Mouse (Mus musculus): ENCODE data around the gene Synrg.

The Synrg gene

GRCm38 (mm10) chr11:83963991-83964921 lies at the start of gene Synrg:
Synrg (plus strand) TSS chr11:83964428.
- peak; percentile 92 for DNase-seq

- no peak for DNase-seq
These were observed 49.7 kb upstream of the Synrg start for GRCm38 (mm10) chr11:83914501-83914900.

- no peak for DNase-seq
These were observed 41.6 kb upstream of the Synrg start for GRCm38 (mm10) chr11:83922600-83922999.

GRCm38 (mm10) chr11:83927097-83927496 lies 37.1 kb upstream of the Synrg start:
- peak; percentile 31 for DNase-seq

- DNase-seq = no peak
These were observed 31.6 kb upstream of the Synrg start for GRCm38 (mm10) chr11:83932506-83933106.

GRCm38 (mm10) chr11:83933376-83933775 lies 30.9 kb upstream of the Synrg start:
- no peak for DNase-seq

- peak; percentile 90 for DNase-seq
These were observed 28.1 kb upstream of the Synrg start for GRCm38 (mm10) chr11:83935986-83936665.

- DNase-seq = no peak
These were observed 25.7 kb upstream of the Synrg start for GRCm38 (mm10) chr11:83938556-83938955.

- peak; percentile 91 for DNase-seq
These were observed 22.0 kb upstream of the Synrg start, which contains the start of gene Ddx52 for GRCm38 (mm10) chr11:83941950-83942840. Ddx52 (plus strand) TSS chr11:83942062.

- no peak for DNase-seq
These were observed 7.4 kb upstream of the Synrg start for GRCm38 (mm10) chr11:83956822-83957221.

- no peak for DNase-seq
These were observed 2.2 kb upstream of the Synrg start for GRCm38 (mm10) chr11:83961983-83962382.

- DNase-seq = peak; percentile 2
These were observed 3.4 kb downstream of the Synrg start for GRCm38 (mm10) chr11:83967436-83968204.

- DNase-seq = no peak
These were observed 4.0 kb downstream of the Synrg start for GRCm38 (mm10) chr11:83968205-83968575.

GRCm38 (mm10) chr11:83969040-83969439 lies 4.8 kb downstream of the Synrg start:
- DNase-seq = no peak

- no peak for DNase-seq
These were observed 10.5 kb downstream of the Synrg start for GRCm38 (mm10) chr11:83974561-83975346.

GRCm38 (mm10) chr11:83975488-83975887 lies 11.3 kb downstream of the Synrg start:
- DNase-seq = no peak

- DNase-seq = no peak
These were observed 12.2 kb downstream of the Synrg start for GRCm38 (mm10) chr11:83976236-83976977.

- no peak for DNase-seq
These were observed 13.6 kb downstream of the Synrg start for GRCm38 (mm10) chr11:83977810-83978209.

- no peak for DNase-seq
These were observed 15.8 kb downstream of the Synrg start for GRCm38 (mm10) chr11:83979992-83980391.

- DNase-seq = no peak
These were observed 17.1 kb downstream of the Synrg start for GRCm38 (mm10) chr11:83981338-83981737.

All from kidney, adult 18-20 months (tissue).